Mouse (Mus musculus) retina, postnatal 1 day (tissue): ENCODE results near the gene Aarsd1.
A peak's percentile ranks its signal among the peaks of the same experiment; 100 is the strongest.
"Not testable (repeated sequence)": the region's sequence is repeated elsewhere in the genome, so short reads cannot be mapped to it uniquely, and the experiment has no call there.

Experiments
- DNase-seq: peaks from one replicate; pipeline ENCODE4 v3.0.0-alpha.2; 2012

Gene Aarsd1

DNA sequence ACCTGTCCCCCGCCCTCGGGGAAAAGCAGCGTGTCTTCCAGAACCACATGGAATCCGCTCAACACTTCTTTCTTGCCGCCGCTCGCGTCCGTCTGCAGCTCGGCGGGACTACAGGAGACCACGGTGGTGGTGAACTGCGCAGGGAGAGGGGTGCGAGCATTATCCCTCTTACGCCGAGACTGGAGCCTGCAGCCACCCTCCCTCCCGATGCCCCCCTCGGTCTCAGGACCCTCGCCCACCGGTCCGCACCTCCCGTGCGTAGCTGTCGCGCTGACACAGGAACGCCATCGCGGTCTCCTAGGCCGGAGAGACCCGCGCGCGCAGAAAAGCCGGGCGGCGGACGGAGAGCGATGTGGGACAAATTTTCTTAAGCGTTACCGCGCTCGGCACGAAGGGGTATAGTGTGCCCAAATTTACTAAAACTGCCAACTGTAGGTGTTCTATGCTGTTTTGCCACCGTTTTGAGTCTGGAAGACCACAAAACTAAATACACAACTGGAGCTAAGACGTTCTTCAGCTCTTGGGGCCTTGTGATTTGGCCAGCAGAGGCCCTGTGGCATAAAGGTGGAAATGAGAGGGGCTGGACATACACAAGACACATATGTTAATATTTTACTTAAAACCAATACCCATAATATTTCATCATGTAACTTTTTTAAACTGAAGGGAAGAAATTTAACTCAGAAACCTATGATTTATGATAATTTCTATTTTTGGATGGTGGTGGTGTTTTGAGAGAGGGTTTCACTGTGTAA is at the start of gene Aarsd1:
Gene Aarsd1 (minus strand): TSS at position 515 of the 755 bp plus-strand sequence.
- peak; percentile 92 for DNase-seq

DNA sequence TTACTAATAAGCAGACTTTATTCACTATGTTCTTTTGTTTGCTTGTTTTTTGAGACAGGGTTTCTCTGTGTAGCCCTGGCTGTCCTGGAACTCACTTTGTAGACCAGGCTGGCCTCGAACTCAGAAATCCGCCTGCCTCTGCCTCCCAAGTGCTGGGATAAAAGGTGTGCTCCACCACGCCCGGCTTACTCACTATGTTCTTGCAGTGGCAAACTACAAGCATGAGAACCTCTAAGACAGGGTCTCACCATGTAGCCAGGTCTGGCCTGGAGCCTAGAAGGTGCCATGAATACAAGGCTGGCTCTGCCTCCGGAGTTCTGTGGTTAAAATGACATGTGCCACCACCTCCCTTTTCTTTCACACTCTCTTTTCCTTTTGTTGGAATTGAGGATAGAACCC is 49.1 kb upstream of the Aarsd1 start:
- not testable (repeated sequence) for DNase-seq

GRCm38 (mm10) chr11:101465869-101466551 is 48.6 kb upstream of the Aarsd1 start, which contains the start of gene Vat1:
Vat1 (minus strand) TSS chr11:101466230.
- peak; percentile 89 for DNase-seq

GRCm38 (mm10) chr11:101465101-101465868 is 47.9 kb upstream of the Aarsd1 start:
- peak; percentile 68 for DNase-seq

- peak; percentile 17 for DNase-seq
These were observed 47.0 kb upstream of the Aarsd1 start, which contains the start of gene Rnd2 for GRCm38 (mm10) chr11:101464211-101465100. Rnd2 (plus strand) TSS chr11:101464999.

DNA sequence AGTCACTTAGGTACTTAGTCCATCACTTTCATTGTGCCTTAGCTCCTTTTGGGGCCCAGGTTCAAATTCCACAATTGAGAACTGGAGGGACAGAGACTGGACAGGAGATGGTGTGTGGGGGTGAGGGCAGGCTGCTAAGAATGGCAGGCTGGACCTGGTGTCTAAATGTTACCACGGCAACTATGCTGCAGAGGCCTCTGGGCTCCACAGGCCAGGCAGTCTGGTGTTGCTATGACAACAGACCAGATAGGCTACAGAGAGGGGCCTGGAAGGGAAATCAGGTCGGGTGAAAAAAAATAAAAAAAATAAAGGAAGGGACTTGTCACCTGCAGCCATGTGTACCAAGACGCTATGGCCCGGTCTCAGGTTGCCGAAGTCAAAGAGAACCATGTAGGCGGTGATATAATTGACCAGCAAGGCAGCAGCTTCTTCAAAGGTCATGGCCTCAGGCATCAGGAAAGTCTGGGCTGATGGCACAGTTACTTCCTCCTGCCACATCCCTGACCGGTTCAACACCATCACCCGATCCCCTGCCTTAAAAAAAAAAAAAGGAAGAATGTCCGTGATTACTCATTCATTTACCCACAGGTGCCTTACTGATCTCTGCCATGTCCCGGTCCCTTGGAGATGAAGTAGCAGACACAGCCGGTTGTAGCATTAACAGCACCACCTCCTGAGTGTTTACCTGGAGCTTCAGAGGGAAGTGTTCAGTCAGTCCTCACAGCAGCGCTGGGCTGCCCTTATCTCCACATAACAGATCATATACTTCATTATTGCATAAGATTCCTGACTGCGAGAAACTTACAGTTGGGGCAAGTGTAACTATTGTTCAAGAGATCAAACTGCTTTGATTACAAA is 45.4 kb upstream of the Aarsd1 start:
- peak; percentile 88 for DNase-seq

DNA sequence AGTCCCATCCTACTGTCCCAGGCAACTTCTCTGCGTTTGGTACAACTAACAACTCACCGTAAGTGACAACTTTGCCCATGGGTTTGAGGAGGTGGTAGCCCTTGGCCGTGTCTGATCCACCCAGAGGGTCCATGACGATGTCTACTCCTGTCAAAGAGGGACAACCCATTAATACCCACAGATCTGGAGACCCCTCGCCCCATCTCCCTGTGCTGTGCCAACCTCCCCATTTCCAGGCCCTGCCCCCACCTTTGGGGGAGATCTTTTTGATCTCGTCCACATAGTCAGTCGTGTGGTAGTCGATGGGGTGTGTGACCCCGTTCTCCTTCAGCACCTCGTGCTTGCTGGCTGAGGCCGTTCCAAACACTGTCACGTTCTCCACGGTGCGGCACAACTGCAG is 44.7 kb upstream of the Aarsd1 start:
- no peak for DNase-seq

DNA sequence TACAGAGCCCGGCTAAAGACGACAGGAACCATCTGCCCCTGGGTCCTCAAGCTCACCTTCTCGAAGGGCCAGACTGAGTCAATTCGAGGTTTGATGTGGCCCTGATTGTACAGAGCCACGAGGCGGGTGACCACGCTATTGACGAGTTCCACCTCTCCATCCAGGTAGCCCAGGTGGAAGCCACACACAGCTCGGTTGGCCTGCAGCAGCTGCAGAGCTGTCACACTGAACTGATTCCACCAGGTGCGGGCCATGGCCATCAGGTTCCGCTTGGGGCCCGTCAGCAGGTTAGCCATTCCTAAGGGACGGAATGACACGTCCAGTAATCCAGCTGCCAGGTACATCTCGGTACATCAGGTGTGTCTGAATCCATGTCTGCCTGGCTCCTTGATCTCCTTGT is 42.9 kb upstream of the Aarsd1 start:
- no peak for DNase-seq

DNA sequence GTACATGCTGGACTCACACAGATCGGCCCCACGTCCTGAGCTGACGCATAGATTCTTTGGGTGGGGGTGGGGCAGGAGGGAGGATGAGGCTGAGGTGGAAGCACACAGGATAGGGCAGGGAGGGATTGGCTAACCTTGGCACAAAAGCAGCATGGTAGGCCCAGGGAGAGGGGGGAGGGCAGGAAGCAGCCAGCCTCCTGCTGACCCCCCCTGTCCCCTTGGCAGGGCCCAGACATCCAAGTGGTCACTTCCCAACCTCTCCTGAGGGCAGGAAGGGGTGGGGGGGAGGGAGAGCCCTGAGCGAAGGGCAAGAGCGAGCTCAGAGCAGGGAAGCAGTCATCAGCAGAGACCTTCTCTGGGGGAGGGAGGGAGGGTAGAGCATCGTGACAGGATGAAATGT is 42.3 kb upstream of the Aarsd1 start:
- DNase-seq, result no peak

GRCm38 (mm10) chr11:101458217-101458616 is 40.8 kb upstream of the Aarsd1 start:
- DNase-seq, result no peak

DNA sequence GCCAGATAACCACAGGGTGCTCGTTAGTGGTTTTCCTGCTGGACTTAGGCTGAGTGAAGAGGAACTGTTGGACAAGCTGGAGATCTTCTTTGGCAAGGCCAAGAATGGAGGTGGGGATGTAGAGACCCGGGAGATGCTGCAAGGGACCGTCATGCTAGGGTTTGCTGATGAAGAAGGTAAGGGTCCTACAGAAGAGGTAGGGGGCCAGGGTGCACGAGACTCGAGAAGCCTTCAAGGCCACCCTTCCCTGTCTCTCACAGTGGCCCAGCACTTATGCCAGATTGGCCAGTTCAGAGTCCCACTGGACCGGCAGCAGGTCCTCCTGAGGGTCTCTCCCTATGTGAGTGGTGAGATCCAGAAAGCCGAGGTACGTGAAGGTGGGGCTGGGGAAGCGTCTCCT is 40.2 kb upstream of the Aarsd1 start:
- DNase-seq, result no peak

- DNase-seq, result no peak
These were observed 38.2 kb upstream of the Aarsd1 start for GRCm38 (mm10) chr11:101455627-101456026.

DNA sequence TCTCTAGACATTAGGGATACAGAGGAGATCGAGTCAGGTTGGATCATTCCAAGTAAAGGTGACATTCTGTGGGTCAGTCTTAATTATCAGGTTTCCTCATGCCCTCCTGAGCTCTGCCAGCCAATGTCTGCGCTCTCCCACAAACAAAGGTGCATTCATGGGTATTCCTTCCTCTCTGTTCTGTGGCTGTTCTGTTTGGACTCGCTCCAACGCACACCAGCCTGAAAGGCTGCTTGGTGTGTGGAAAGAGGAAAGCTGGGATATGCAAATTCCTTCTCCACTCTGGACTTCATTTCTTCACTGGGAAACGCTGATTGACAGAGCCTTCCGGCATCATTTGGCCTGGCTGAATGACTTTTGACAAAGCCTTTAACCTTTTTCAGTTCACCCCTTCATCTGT is 37.3 kb upstream of the Aarsd1 start:
- DNase-seq, result peak; percentile 81

DNA sequence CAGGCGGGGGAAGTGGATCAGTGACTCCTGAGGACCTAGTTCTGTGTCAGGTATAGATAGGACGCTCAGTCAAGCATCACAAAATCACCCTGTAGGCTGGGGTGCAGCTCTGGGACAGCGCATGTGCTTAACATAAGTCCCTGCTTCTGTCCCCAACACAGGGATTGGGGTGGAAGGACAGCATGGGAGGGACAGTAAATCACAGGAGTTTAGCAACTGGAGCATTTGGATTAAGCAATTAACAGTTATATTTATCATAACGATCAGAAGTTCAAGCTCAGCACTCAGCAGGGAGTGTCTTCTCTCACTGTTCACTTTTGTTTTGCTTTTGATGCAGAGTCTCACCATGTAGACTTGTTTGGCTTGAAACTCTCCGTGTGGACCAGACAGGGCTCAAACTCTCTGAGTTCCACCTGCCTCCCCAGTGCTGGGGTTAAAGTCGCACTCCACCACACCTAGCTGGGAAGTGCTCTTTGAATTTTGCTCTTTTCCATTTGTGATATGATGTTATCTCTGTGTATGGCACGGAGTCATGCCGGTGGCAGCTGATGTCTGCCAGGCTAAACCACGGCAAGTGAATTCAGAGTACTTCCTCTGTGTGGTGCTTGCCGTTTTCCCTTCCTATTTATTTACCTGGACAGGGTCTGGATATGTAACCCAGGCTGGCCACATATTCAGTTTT is 34.8 kb upstream of the Aarsd1 start:
- DNase-seq, result no peak

DNA sequence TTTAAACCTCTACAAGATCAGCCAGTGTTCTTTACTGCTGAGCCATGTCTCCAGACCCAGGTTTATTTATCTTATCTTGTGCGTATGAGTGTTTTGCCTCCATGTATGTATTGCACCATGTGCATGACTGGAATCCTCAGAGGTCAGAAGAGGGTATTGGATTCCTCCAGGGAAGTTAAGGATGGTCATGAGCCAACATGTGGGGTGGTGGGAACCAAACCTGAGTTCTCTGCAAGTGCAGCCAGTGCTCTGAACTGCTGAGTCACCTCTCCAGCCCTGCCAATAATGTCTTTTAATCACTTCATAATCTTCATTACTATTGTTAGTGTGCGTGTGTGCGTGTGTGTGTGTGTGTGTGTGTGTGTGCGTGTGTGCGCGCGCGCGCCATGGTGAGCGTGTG is 34.1 kb upstream of the Aarsd1 start:
- DNase-seq, result no peak

DNA sequence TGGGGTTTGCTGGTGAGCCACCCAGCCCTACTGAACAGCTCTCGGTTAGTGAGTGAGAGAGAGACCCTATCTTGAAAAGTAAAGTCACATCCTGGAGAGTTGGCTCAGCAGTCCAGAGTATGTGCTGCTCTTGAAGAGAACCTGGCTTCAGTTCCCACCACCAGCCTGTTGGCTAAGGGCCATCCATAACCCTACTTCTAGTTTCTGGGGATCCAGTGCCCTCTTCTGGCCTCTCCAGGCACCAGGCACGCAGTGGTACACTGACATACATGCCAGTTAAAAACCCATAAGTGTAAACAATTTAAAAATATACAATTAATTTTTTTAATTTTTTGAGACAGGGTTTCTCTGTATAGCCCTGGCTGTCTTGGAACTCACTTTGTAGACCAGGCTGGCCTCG is 33.0 kb upstream of the Aarsd1 start:
- peak; percentile 36 for DNase-seq

DNA sequence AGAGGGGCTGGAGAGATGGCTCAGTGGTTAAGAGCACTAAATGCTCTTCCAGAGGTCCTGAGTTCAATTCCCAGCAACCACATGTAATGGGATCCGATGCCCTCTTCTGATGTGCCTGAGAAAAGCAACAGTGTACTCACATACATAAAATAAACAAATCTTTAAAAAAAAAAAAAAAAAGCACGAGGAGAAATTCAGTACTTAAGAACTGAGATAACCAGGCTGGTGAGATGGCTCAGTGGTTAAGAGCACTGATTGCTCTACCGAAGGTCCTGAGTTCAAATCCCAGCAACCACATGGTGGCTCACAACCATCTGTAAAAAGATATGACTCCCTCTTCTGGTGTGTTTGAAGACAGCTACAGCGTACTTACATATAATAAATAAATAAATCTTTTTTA is 32.2 kb upstream of the Aarsd1 start:
- not testable (repeated sequence) for DNase-seq

- no peak for DNase-seq
These were observed 31.5 kb upstream of the Aarsd1 start for GRCm38 (mm10) chr11:101448899-101449298.

GRCm38 (mm10) chr11:101448274-101448746 is 30.9 kb upstream of the Aarsd1 start, which contains the start of gene Ifi35:
Ifi35 (plus strand) TSS chr11:101448407.
- DNase-seq, result peak; percentile 46

DNA sequence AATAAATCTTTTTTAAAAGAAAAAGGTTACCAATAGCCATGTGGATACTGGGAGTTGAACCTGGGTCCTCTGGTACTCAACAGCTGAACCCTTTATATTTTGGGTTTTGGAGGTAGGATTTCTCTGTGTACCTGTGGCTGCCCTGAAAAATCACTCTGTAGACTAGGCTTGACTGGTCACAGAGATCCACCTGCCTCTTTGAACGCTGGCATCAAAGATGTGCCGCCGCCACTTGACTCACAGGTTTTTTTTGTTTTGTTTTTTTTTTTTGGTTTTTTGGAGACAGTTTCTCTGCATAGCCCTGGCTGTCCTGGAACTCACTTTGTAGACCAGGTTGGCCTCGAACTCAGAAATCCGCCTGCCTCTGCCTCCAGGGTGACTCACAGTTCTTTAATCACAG is 30.4 kb upstream of the Aarsd1 start:
- DNase-seq, result no peak

GRCm38 (mm10) chr11:101446860-101447259 is 29.4 kb upstream of the Aarsd1 start:
- DNase-seq, result not testable (repeated sequence)
